Mouse (Mus musculus) forebrain, embryonic 16.5 days (tissue): ENCODE data around the gene Gm49510. TPM values are rescaled to one million over a fixed set of nuclear protein-coding genes. Genes with fewer than 3 reads are reported as not detected.

Experiments used
- ATAC-seq: fragments of 200-750 bp; cut with Nextera tagmentation; 2 replicates; pipeline ENCODE4 v1.8.0; 2017; ENCODE audit warnings: mild to moderate bottlenecking, moderate library complexity
- H3K27ac ChIP-seq: fragments of 300-500 bp; sonication (generic); 2 replicates; pipeline ENCODE4 v1.5.1; 2014; ENCODE audit warnings: low read length, control low read depth
- H3K27me3 ChIP-seq: fragments of 300-500 bp; sonication (generic); replicated peaks from 2 replicates; pipeline ENCODE4 v1.6.1; 2014; ENCODE audit warnings: low read length; ENCODE audit not compliant: control insufficient read depth, insufficient read depth
- H3K36me3 ChIP-seq: fragments of 300-500 bp; sonication (generic); 2 replicates; pipeline ENCODE4 v1.6.1; 2014; ENCODE audit not compliant: control insufficient read depth, insufficient read depth
- H3K4me1 ChIP-seq: fragments of 300-500 bp; sonication (generic); replicated peaks from 2 replicates; pipeline ENCODE4 v1.6.1; 2014; ENCODE audit warnings: low read length; ENCODE audit not compliant: control insufficient read depth, insufficient read depth
- H3K4me2 ChIP-seq: fragments of 300-500 bp; sonication (generic); 2 replicates; pipeline ENCODE4 v1.6.1; 2014; ENCODE audit warnings: mild to moderate bottlenecking, low read length, control low read depth
- H3K4me3 ChIP-seq: fragments of 300-500 bp; sonication (generic); replicated peaks from 2 replicates; pipeline ENCODE4 v1.5.1; 2014; ENCODE audit warnings: mild to moderate bottlenecking, low read length, control low read depth
- H3K9ac ChIP-seq: fragments of 300-500 bp; sonication (generic); replicated peaks from 2 replicates; pipeline ENCODE4 v1.6.1; 2014; ENCODE audit warnings: low read depth, low read length, control low read depth
- H3K9me3 ChIP-seq: fragments of 300-500 bp; sonication (generic); 2 replicates; pipeline ENCODE4 v1.6.1; 2016; ENCODE audit warnings: low read length; ENCODE audit not compliant: control insufficient read depth
- WGBS: fragments of 180-500 bp; shearing (Covaris S2); extraction: QIAGEN DNeasy Blood & Tissue Kit; methylation state at CpG from one replicate; pipeline ENCODE4 v1.1.7; 2014; 5-methylcytosine and 5-hydroxymethylcytosine counted together
- polyA plus RNA-seq: library from polyadenylated mRNA; unstranded; fragments of >200 nt; fragmentation: Nextera tagmentation; extraction: Ambion mirVana; gene quantifications from 2 replicates; pipeline ENCODE4 v1.2.1, GENCODE M21; 2015

The Gm49510 gene
- polyA plus RNA-seq, 1 experiment from 2014 or later, result 0.19 TPM

DNA sequence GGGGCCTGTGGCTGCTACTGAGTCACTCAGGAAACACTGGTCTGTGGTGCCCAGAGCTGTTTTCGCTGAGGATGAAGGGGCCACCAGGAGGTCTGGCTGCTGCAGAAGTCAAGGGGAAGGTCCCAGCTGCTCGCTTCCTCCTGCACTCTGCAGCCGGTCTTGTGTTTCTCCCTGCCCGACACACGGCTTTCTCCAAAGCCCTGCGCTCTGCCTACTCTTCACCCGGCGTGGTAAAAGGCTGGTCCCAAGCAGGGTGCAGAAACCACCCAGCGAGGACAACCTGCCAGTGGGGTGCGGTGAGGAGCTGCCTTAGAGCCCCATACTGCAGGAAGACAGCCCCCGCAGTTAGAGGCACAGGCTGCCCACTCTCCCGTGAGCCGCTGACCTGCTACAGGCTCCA is 4.7 kb upstream of the Gm49510 start:
- Histone ChIP-seq H3K4me1 (peaks cover 6% of the 10 kb centered on the region), H3K9me3 (no peaks in the 10 kb centered on the region), H3K4me3 (no peak overlapping the region), H3K36me3 (peaks cover 12% of the 10 kb centered on the region), H3K27me3 (no peaks in the 10 kb centered on the region), H3K27ac (no peak overlapping the region), H3K9ac (no peak overlapping the region), H3K4me2 (no peak overlapping the region)
- 74% methylated on average over 13 of the region's 13 CpGs for WGBS
- ATAC-seq, result no peak

DNA sequence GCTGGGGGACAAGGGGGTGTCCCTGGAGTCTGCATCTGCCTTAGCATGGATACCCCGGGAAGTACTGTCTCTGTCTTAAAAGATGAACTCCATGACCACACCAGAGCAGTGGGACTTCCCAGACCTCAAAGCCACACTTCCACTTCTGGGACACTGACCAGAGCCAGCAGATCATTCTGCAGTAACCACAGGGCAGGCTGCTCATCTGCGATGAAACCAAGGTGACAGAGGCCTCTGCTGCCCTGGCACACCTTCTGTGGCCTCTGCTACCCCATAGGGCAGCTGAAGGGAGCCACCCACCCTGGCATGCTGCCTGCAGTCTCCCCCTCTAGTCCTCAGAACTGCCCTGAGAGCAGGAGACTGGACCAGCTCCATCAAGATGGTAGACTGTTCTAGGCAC is 3.7 kb upstream of the Gm49510 start:
- ATAC-seq, result no peak
- H3K4me1 ChIP-seq, result peaks cover 15% of the 10 kb centered on the region
- no peak overlapping the region for H3K4me3 ChIP-seq
- no peak overlapping the region for H3K27ac ChIP-seq
- no peaks in the 10 kb centered on the region for H3K27me3 ChIP-seq
- H3K9me3 ChIP-seq, result no peaks in the 10 kb centered on the region
- peaks cover 9% of the 10 kb centered on the region for H3K36me3 ChIP-seq
- 89% methylated on average over 2 of the region's 2 CpGs for WGBS
- H3K9ac ChIP-seq, result no peak overlapping the region
- no peak overlapping the region for H3K4me2 ChIP-seq

GRCm38 (mm10) chr15:78896149-78896548 is 3.3 kb upstream of the Gm49510 start:
- H3K4me3 ChIP-seq, result no peak overlapping the region
- no peak overlapping the region for H3K27ac ChIP-seq
- peaks cover 5% of the 10 kb centered on the region for H3K36me3 ChIP-seq
- H3K27me3 ChIP-seq, result no peaks in the 10 kb centered on the region
- no peak overlapping the region for H3K4me2 ChIP-seq
- H3K9ac ChIP-seq, result no peak overlapping the region
- no peaks in the 10 kb centered on the region for H3K9me3 ChIP-seq
- WGBS, result 86% methylated on average over 3 of the region's 3 CpGs
- peaks cover 15% of the 10 kb centered on the region for H3K4me1 ChIP-seq
- ATAC-seq, result no peak

DNA sequence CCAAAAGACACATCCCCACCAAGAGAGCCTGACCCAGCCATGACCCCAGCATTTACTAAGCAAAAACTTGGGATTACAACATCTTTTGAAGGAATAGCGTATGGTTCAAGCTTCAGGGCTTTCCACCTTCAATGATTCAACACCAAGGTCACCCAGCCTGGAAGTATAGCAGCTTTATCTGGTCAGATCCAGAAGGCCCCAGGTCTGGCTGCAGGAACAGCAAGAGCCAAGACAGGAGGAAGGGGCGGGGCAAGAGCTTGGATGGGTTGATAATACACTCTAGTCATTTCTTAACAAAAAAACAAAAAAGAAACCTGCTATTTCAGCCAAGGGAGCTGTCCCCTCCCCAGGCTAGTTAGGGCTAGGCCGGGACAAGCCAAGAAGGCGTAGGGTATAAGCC is 2.0 kb upstream of the Gm49510 start:
- H3K27me3 ChIP-seq, result no peaks in the 10 kb centered on the region
- H3K27ac ChIP-seq, result no peak overlapping the region
- H3K36me3 ChIP-seq, result no peaks in the 10 kb centered on the region
- H3K4me1 ChIP-seq, result peaks cover 15% of the 10 kb centered on the region
- ATAC-seq, result no peak
- no peak overlapping the region for H3K9ac ChIP-seq
- no peaks in the 10 kb centered on the region for H3K9me3 ChIP-seq
- H3K4me3 ChIP-seq, result no peak overlapping the region
- WGBS, result 92% methylated on average over 4 of the region's 4 CpGs
- H3K4me2 ChIP-seq, result no peak overlapping the region

DNA sequence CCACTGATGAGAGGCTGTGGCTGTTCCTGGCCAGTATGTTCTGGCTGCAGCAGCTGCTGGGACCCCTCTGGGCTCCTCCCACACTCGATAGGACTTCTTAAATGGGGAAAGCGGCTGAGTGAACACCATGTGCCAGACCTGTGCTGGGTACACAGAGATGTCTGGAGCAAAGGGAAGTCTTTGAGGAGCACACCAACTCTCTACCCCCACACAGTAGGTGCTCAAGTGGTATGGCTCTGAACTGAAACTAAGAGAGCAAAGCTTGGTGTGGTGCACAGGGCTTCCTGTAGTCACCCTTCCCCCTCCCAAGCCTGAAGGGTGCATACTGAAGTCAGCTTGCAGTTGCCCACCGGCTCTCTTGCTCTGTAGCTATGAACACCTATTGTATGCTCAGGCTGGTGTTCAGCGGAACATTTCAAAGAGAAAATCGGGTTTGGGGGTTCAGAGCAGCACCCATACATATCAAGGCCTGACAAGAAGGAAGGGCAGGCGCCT is 913 bp upstream of the Gm49510 start:
- Histone ChIP-seq H3K27me3 (no peaks in the 10 kb centered on the region), H3K4me3 (no peak overlapping the region), H3K9ac (no peak overlapping the region), H3K27ac (no peak overlapping the region), H3K4me1 (peaks cover 15% of the 10 kb centered on the region), H3K4me2 (no peak overlapping the region), H3K36me3 (no peaks in the 10 kb centered on the region), H3K9me3 (no peaks in the 10 kb centered on the region)
- ATAC-seq, result no peak
- WGBS, result 52% methylated on average over 6 of the region's 6 CpGs

- ATAC-seq, result peak; percentile 52; the same call in 1 of the 2 replicates
- peak within 1 kb of the TSS; percentile 48 for H3K4me3 ChIP-seq
- H3K4me2 ChIP-seq, result peak within 1 kb of the TSS; percentile 88
- H3K4me1 ChIP-seq, result peaks cover 15% of the 10 kb centered on the region
- H3K9me3 ChIP-seq, result no peaks in the 10 kb centered on the region
- no peaks in the 10 kb centered on the region for H3K36me3 ChIP-seq
- no peaks in the 10 kb centered on the region for H3K27me3 ChIP-seq
- WGBS, result 3% methylated on average over 43 of the region's 47 CpGs
- no peak within 1 kb of the TSS for H3K27ac ChIP-seq
- H3K9ac ChIP-seq, result peak within 1 kb of the TSS; percentile 57
Observed at GRCm38 (mm10) chr15:78899740-78900584, 495 bp downstream of the Gm49510 start, which contains the start of gene Sh3bp1. Gene Sh3bp1, plus strand, starts transcription at chr15:78899768.

DNA sequence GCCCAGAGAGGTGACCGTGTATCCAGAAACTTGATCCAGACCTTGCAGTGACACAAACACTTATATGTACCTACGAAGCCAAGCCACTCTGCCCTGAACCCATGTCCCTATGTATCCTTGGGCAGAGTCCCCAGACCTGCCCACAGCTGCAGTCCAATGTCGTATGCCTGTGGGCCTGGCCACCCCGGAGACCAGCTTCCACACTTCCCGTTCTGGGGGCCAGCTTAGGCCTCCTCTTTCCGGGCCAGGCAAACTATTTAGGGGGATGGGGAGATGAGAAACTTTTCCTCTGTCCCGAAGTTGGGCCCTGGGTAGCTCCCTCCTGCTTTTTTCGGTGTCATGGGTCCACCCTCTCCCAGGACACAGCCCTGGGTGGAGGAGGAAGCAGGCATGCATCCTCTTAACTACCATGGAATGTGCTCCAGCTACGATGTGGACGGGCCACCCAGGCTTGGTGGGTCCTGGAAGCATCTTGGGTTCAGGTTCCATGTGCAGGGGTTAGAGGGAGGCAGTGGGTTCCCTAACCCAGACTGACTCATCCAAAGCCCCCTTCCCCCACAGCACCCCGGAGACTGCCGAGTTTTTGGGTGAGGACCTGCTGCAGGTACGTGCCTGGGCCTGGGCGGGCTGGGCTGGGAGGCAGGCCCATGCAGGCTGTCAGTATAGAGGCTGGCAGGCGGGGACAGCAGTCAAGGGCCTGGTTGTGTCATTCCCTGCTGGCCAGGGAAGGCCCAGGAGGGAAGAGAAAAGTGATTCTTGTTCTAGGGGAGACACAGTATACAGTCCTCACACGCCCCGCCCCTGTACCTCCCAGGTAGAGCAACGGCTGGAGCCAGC is 1.3 kb downstream of the Gm49510 start:
- H3K9ac ChIP-seq, result no peak overlapping the region
- no peak for ATAC-seq
- 27% methylated on average over 18 of the region's 18 CpGs for WGBS
- no peak overlapping the region for H3K27ac ChIP-seq
- peak overlapping the region; percentile 88 for H3K4me2 ChIP-seq
- H3K4me1 ChIP-seq, result peaks cover 15% of the 10 kb centered on the region
- no peaks in the 10 kb centered on the region for H3K27me3 ChIP-seq
- no peaks in the 10 kb centered on the region for H3K9me3 ChIP-seq
- H3K4me3 ChIP-seq, result peak overlapping the region; percentile 48; the same call in 1 of the 2 replicates
- no peaks in the 10 kb centered on the region for H3K36me3 ChIP-seq

- 40% methylated on average over 8 of the region's 8 CpGs for WGBS
- ATAC-seq, result no peak
- H3K4me1 ChIP-seq, result peaks cover 15% of the 10 kb centered on the region
- H3K27ac ChIP-seq, result no peak overlapping the region
- no peaks in the 10 kb centered on the region for H3K27me3 ChIP-seq
- no peak overlapping the region for H3K9ac ChIP-seq
- H3K36me3 ChIP-seq, result no peaks in the 10 kb centered on the region
- H3K9me3 ChIP-seq, result no peaks in the 10 kb centered on the region
- no peak overlapping the region for H3K4me2 ChIP-seq
- no peak overlapping the region for H3K4me3 ChIP-seq
Observed at GRCm38 (mm10) chr15:78901422-78901789, 1.9 kb downstream of the Gm49510 start.

DNA sequence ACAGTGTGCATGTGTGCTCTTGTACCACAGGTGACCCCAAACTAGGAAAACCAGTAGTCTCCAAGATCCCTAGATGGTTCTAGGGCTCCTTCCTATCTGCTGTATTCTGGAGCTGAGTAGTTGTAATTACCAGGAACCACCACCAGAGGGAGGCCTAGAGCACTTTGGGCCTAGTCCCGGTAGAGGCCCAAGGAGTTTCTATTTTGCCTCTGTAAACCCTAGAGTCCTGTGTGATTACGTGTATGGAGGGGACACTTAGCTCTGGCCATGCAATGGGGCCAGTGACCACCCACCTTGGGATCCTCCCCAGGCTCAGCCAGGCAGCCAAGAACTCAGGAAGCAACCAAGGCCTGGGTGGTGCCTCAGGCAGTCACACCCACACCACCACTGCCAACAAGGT is 3.8 kb downstream of the Gm49510 start:
- peak; percentile 37 for ATAC-seq
- Histone ChIP-seq H3K9me3 (no peaks in the 10 kb centered on the region), H3K9ac (no peak overlapping the region; the same call in 1 of the 2 replicates), H3K4me3 (no peak overlapping the region), H3K27ac (no peak overlapping the region), H3K4me2 (no peak overlapping the region), H3K36me3 (no peaks in the 10 kb centered on the region), H3K27me3 (no peaks in the 10 kb centered on the region), H3K4me1 (peaks cover 15% of the 10 kb centered on the region)
- WGBS, result 4% methylated on average over 2 of the region's 2 CpGs
